Mouse (Mus musculus) liver, postnatal 0 days (tissue): Measurements from ENCODE around the gene Rdh16.
"Not testable (repeated sequence)": the region's sequence is repeated elsewhere in the genome, so short reads cannot be mapped to it uniquely, and the experiment has no call there.

Experiments
- CTCF ChIP-seq: sonication (generic); IDR thresholded peaks from 2 replicates; pipeline ENCODE4 v1.5.1; 2016; ENCODE audit warnings: antibody characterized with exemption, low read depth
- EP300 ChIP-seq: IDR thresholded peaks from 2 replicates; pipeline ENCODE4 v1.6.1; 2016; ENCODE audit warnings: antibody characterized with exemption, low read depth, mild to moderate bottlenecking

GRCm38 (mm10) chr10:127817268-127817910 lies 16.4 kb downstream of the Rdh16 start:
- not testable (repeated sequence) for TF ChIP-seq CTCF, EP300
